Comparison of ENCODE assay signal across 12 mouse cellular contexts in genomic region chr5:99634010-99634541, GRCm38 (mm10).
DNase-seq lines count a peak whose midpoint lies in the region; ATAC-seq and TF ChIP-seq lines count a peak whose summit lies in the region.
"Had no signal": no experiment of that assay in that cellular context is flagged by ENCODE, and none has a peak within 500 bp of the region (broad histone marks: within the 10 kb centered on the region; RNA-seq: fewer than 3 reads in every experiment).

No protein-coding gene starts in this region.

- H3K27ac ChIP-seq in heart, embryonic 12.5 days (ENCODE audit: poor library complexity, severe bottlenecking), result peak overlapping the region; percentile 12; the same call in 1 of the 2 replicates
- H3K27ac ChIP-seq in heart, embryonic 10.5 days, result no peak overlapping the region
- no peak overlapping the region for H3K27ac ChIP-seq in lung, embryonic 16.5 days (ENCODE audit: low read length)
- H3K27ac ChIP-seq in bone marrow, adult 2 months (ENCODE audit: control insufficient read depth, insufficient read depth, low read depth, low read length, poor library complexity), result no peak overlapping the region
- H3K27ac ChIP-seq: embryonic facial prominence, embryonic 15.5 days had no signal

- no peaks in the 10 kb centered on the region for H3K27me3 ChIP-seq in heart, embryonic 12.5 days (replicated peaks)
- H3K27me3 ChIP-seq in heart, embryonic 10.5 days (ENCODE audit: insufficient read depth, poor library complexity, severe bottlenecking), result no peaks in the 10 kb centered on the region
- H3K27me3 ChIP-seq in lung, embryonic 16.5 days (ENCODE audit: control insufficient read depth, insufficient read depth, low read depth, low read length), result no peaks in the 10 kb centered on the region
- H3K27me3 ChIP-seq: embryonic facial prominence, embryonic 15.5 days had no signal

- no peak overlapping the region for H3K9ac ChIP-seq in heart, embryonic 12.5 days
- no peak overlapping the region for H3K9ac ChIP-seq in lung, embryonic 16.5 days (ENCODE audit: low read length)
- H3K9ac ChIP-seq: embryonic facial prominence, embryonic 15.5 days had no signal

- H3K9me3 ChIP-seq in heart, embryonic 12.5 days (replicated peaks), result no peaks in the 10 kb centered on the region
- no peaks in the 10 kb centered on the region for H3K9me3 ChIP-seq in heart, embryonic 10.5 days
- no peaks in the 10 kb centered on the region for H3K9me3 ChIP-seq in lung, embryonic 16.5 days (ENCODE audit: control insufficient read depth, low read length)
- H3K9me3 ChIP-seq: embryonic facial prominence, embryonic 15.5 days had no signal

- peak; percentile 18; the same call in 1 of the 2 replicates for TF ChIP-seq CTCF in bone marrow, adult 2 months (IDR thresholded peaks at IDR 0.05; ENCODE audit: control insufficient read depth, insufficient read depth, low read length)

- peaks cover 34% of the 10 kb centered on the region for H3K4me1 ChIP-seq in heart, embryonic 12.5 days (replicated peaks)
- H3K4me1 ChIP-seq in heart, embryonic 10.5 days, result peaks cover 30% of the 10 kb centered on the region
- H3K4me1 ChIP-seq in lung, embryonic 16.5 days (replicated peaks; ENCODE audit: control insufficient read depth, insufficient read depth, low read length), result no peaks in the 10 kb centered on the region
- H3K4me1 ChIP-seq in bone marrow, adult 2 months (ENCODE audit: control insufficient read depth, insufficient read depth, low read length), result no peaks in the 10 kb centered on the region
- H3K4me1 ChIP-seq: embryonic facial prominence, embryonic 15.5 days had no signal

- peak; percentile 72; the same call in 1 of the 2 replicates for ATAC-seq in heart, embryonic 12.5 days (ENCODE audit: insufficient number of reproducible peaks, low FRiP score)
- peak; percentile 31; the same call in 1 of the 2 replicates for ATAC-seq in lung, embryonic 16.5 days (ENCODE audit: low read depth)
- 0 out of 2 replicates have a peak, but pooled peaks have one; percentile 36 for ATAC-seq in megakaryocyte-erythroid progenitor cell, adult 5-6 weeks (replicated peaks; ENCODE audit: low FRiP score, low TSS enrichment, poor library complexity, severe bottlenecking)

- H3K4me2 ChIP-seq in heart, embryonic 12.5 days, result no peak overlapping the region
- H3K4me2 ChIP-seq in lung, embryonic 16.5 days (ENCODE audit: low read depth, low read length), result no peak overlapping the region
- H3K4me2 ChIP-seq: embryonic facial prominence, embryonic 15.5 days had no signal

- no peaks in the 10 kb centered on the region for H3K36me3 ChIP-seq in heart, embryonic 12.5 days
- H3K36me3 ChIP-seq in heart, embryonic 10.5 days, result no peaks in the 10 kb centered on the region
- H3K36me3 ChIP-seq in lung, embryonic 16.5 days (ENCODE audit: control insufficient read depth, insufficient read depth, low read length), result no peaks in the 10 kb centered on the region
- H3K36me3 ChIP-seq: embryonic facial prominence, embryonic 15.5 days had no signal

- DNase-seq in heart, embryonic 10.5 days (ENCODE audit: low spot score), result no peak
- DNase-seq in lung, postnatal 14 days, result no peak
- no peak for DNase-seq in natural killer cell, adult 2 months (ENCODE audit: low spot score in 2 of 2)
- DNase-seq in left cerebral cortex, adult 9 months (ENCODE audit: low spot score in 2 of 2), result no peak
- DNase-seq: gastrocnemius, postnatal 10 days; kidney, adult 18-20 months; right cerebral cortex, postnatal 25 days had no signal

- no peak overlapping the region for H3K4me3 ChIP-seq in heart, embryonic 12.5 days
- H3K4me3 ChIP-seq in heart, embryonic 10.5 days, result no peak overlapping the region
- no peak overlapping the region for H3K4me3 ChIP-seq in lung, embryonic 16.5 days (ENCODE audit: low read length)
- no peak overlapping the region for H3K4me3 ChIP-seq in bone marrow, adult 2 months (replicated peaks; ENCODE audit: control insufficient read depth, low read depth, low read length)
- H3K4me3 ChIP-seq: embryonic facial prominence, embryonic 15.5 days had no signal

- TF ChIP-seq POLR2A in bone marrow, adult 2 months (IDR thresholded peaks at IDR 0.05; ENCODE audit: borderline replicate concordance, control insufficient read depth, low read depth, low read length), result no peak

- 62% methylated on average over 8 of the region's 8 CpGs for WGBS in heart, embryonic 12.5 days
- 69% methylated on average over 8 of the region's 8 CpGs for WGBS in heart, embryonic 10.5 days
- WGBS in lung, embryonic 16.5 days, result 57% methylated on average over 8 of the region's 8 CpGs
- 72% methylated on average over 8 of the region's 8 CpGs for WGBS in bone marrow, adult 2 months
